8 mouse cellular contexts compared by ENCODE assay signal in genomic region chr8:90854671-90855161, GRCm38 (mm10). TPM values are rescaled to one million over a fixed set of nuclear protein-coding genes. Genes with fewer than 3 reads are reported as not detected.
A peak's percentile ranks its signal among the peaks of the same experiment; 100 is the strongest.
DNase-seq lines count a peak whose midpoint lies in the region; ATAC-seq and TF ChIP-seq lines count a peak whose summit lies in the region.

No protein-coding gene starts in this region.

- H3K9me3 ChIP-seq in forebrain, embryonic 13.5 days (replicated peaks), result no peaks in the 10 kb centered on the region
- H3K9me3 ChIP-seq in hindbrain, postnatal 0 days (ENCODE audit: low read length), result no peaks in the 10 kb centered on the region

- H3K36me3 ChIP-seq in forebrain, embryonic 13.5 days (ENCODE audit: poor library complexity, severe bottlenecking), result no peaks in the 10 kb centered on the region
- no peaks in the 10 kb centered on the region for H3K36me3 ChIP-seq in hindbrain, postnatal 0 days (ENCODE audit: insufficient read depth, low read length)

- peak overlapping the region; percentile 31 for H3K4me2 ChIP-seq in forebrain, embryonic 13.5 days
- H3K4me2 ChIP-seq in hindbrain, postnatal 0 days (ENCODE audit: low read depth, low read length), result peak overlapping the region; percentile 30

- H3K4me1 ChIP-seq in forebrain, embryonic 13.5 days, result peaks cover 25% of the 10 kb centered on the region
- H3K4me1 ChIP-seq in hindbrain, postnatal 0 days (ENCODE audit: insufficient read depth, low read length), result peaks cover 2% of the 10 kb centered on the region; the same call in 1 of the 2 replicates

- DNase-seq in kidney, postnatal 10 days, result peak; percentile 43
- DNase-seq in kidney, adult 18-20 months, result no peak
- DNase-seq in hindbrain, postnatal 0 days (ENCODE audit: low spot score), result peak; percentile 66
- peak; percentile 80 for DNase-seq in lung, postnatal 36 days
- no peak for DNase-seq in c-Kit-positive CD71-positive TER-119-positive erythroid progenitor cells, embryonic 14.5 days (ENCODE audit: low spot score)
- no peak for DNase-seq in thymus, postnatal 4 days
- DNase-seq in right cerebral cortex, postnatal 14 days, result no peak

- no peak for TF ChIP-seq CTCF in hindbrain, postnatal 0 days (IDR thresholded peaks at IDR 0.05; ENCODE audit: low read depth)

- no peaks in the 10 kb centered on the region for H3K27me3 ChIP-seq in forebrain, embryonic 13.5 days
- H3K27me3 ChIP-seq in hindbrain, postnatal 0 days (ENCODE audit: insufficient read depth, low read length), result no peaks in the 10 kb centered on the region

- ATAC-seq in forebrain, embryonic 13.5 days, result peak; percentile 82
- ATAC-seq in hindbrain, postnatal 0 days, result peak; percentile 90

- H3K27ac ChIP-seq in forebrain, embryonic 13.5 days, result peak overlapping the region; percentile 83
- H3K27ac ChIP-seq in hindbrain, postnatal 0 days, result peak overlapping the region; percentile 45; the same call in 1 of the 2 replicates

- WGBS in forebrain, embryonic 13.5 days, result 21% methylated on average over 10 of the region's 10 CpGs
- WGBS in hindbrain, postnatal 0 days, result 10% methylated on average over 10 of the region's 10 CpGs

- H3K4me3 ChIP-seq in forebrain, embryonic 13.5 days, result no peak overlapping the region
- no peak overlapping the region for H3K4me3 ChIP-seq in hindbrain, postnatal 0 days (ENCODE audit: low read length)

- 0 out of 2 replicates have a peak overlapping the region, but pooled peaks have one; percentile 26 for H3K9ac ChIP-seq in forebrain, embryonic 13.5 days
- H3K9ac ChIP-seq in hindbrain, postnatal 0 days (replicated peaks; ENCODE audit: low read length), result no peak overlapping the region

RNA-seq across cellular contexts. Expression of gene Chd9, which starts 26.6 kb away (rescaled TPM):
- polyA plus RNA-seq in forebrain, embryonic 13.5 days (2015; fragmentation: Nextera tagmentation; extraction: Ambion mirVana), result 77.0 and 85.2 TPM in 2 replicates
- 87.2 and 112 TPM in 2 replicates for total RNA-seq in hindbrain, postnatal 0 days (2014; rRNA removed)
- 103 and 106 TPM in 2 replicates for polyA plus RNA-seq in hindbrain, postnatal 0 days (2015; fragmentation: Nextera tagmentation; extraction: Ambion mirVana)

RNA-seq across cellular contexts. Expression of gene Gm19935, which starts 37.5 kb away (rescaled TPM):
- polyA plus RNA-seq in forebrain, embryonic 13.5 days (2015; fragmentation: Nextera tagmentation; extraction: Ambion mirVana), result 0.43 TPM in 1 of 2 replicates, not detected in the other
- 2.0 and 7.2 TPM in 2 replicates for total RNA-seq in hindbrain, postnatal 0 days (2014; rRNA removed)
- polyA plus RNA-seq in hindbrain, postnatal 0 days (2015; fragmentation: Nextera tagmentation; extraction: Ambion mirVana), result 3.9 and 5.5 TPM in 2 replicates

Comparison
In these comparisons a context has a peak if more than half of its experiments do, and no peak if none do; other contexts are left out.
1. DNase-seq: peak in kidney, postnatal 10 days (single experiment), hindbrain, postnatal 0 days (single experiment) and lung, postnatal 36 days (single experiment); none in kidney, adult 18-20 months (single experiment), c-Kit-positive CD71-positive TER-119-positive erythroid progenitor cells, embryonic 14.5 days (single experiment), thymus, postnatal 4 days (single experiment) and right cerebral cortex, postnatal 14 days (single experiment).